Mouse (Mus musculus): ENCODE results near the gene Mob4.

Mob4 gene

DNA sequence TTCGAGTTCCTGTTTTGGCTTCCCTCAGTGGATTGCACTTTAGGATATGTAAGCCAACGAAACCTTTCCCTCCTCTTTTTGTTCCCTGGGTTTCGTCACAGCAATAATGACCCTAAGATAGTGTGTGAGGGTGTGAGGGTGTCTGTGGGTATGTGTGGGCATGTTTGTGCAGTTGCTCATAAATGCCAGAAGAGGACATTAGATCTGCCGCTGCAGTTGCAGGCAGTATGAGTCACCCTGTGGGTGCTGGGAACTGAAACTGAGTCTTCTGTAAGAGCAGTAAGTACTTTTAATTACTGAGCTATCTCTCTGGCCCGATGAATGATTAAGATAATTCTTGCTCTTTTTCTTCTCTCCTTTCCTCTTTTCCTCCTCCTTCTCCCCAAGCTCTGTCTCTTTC lies 8.0 kb upstream of the Mob4 start:
- no peak for TF ChIP-seq GATA4 (IDR thresholded peaks at IDR 0.05; ENCODE audit: insufficient replicate concordance, low read length)

DNA sequence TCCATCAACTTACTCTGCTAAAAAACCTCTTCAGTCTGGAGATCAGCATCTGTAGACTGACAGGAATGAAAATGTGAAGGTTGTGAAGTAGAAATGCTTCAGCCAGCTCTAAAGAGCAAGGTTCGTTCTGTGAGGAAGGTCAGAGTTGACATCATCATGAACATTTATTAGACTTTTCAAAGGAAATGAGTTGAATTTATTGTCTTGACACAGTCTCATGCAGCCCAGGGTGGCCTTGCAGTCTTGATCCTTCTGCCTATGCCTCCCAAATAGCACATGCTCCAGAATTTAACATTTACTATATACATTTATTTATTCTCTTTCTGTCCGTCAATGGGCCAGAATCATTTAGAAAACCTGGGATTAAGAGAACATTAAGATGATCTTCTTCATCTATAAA lies 7.5 kb upstream of the Mob4 start:
- no peak for TF ChIP-seq GATA4 (IDR thresholded peaks at IDR 0.05; ENCODE audit: insufficient replicate concordance, low read length)

GRCm38 (mm10) chr1:55129716-55130115 lies 1.3 kb upstream of the Mob4 start:
- TF ChIP-seq GATA4 (IDR thresholded peaks at IDR 0.05; ENCODE audit: insufficient replicate concordance, low read length), result no peak

GRCm38 (mm10) chr1:55130190-55130916 lies 678 bp upstream of the Mob4 start:
- TF ChIP-seq GATA4 (IDR thresholded peaks at IDR 0.05; ENCODE audit: insufficient replicate concordance, low read length), result no peak

- no peak for TF ChIP-seq GATA4 (IDR thresholded peaks at IDR 0.05; ENCODE audit: insufficient replicate concordance, low read length)
Observed at GRCm38 (mm10) chr1:55131424-55132014, 488 bp downstream of the Mob4 start.

DNA sequence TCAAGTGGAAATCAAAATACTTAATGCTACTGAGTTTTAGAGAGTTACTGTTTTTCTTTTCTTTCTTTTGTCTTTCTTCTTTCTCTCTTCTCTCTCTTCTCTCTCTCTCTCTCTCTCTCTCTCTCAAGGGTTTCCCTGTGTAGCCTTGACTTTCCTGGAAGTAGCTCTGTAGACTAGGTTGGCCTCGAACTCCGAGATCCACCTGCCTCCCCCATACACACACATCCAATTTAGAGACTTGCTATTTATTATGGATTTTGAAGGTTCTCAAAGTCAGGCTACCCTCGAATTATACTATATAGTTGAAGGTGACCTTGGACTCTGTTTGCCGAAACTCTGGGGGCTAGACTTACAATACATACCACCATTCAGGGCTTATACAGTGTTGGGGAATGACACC lies 1.3 kb downstream of the Mob4 start:
- no peak for TF ChIP-seq GATA4 (IDR thresholded peaks at IDR 0.05; ENCODE audit: insufficient replicate concordance, low read length)

- no peak for TF ChIP-seq GATA4 (IDR thresholded peaks at IDR 0.05; ENCODE audit: insufficient replicate concordance, low read length)
Observed at GRCm38 (mm10) chr1:55133173-55133572, 2.1 kb downstream of the Mob4 start.

DNA sequence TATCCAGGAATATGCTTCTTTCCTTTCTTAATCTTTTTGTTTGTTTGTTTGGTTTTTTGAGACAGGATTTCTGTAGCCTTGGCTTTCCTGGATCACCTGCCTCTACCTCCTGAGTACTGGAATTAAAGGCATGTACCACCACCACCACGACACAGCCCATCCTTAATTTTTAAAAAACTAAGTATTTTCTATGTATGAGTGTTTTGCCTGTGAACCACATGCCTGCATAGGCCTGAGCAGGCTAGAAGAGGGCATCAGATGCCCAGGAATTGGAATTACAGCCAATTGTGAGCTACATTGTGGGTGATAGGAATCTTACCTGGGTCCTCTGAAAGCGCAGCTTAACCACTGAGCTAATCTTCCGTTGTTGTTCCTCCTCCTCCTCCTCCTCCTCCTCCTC lies 3.3 kb downstream of the Mob4 start:
- TF ChIP-seq GATA4 (IDR thresholded peaks at IDR 0.05; ENCODE audit: insufficient replicate concordance, low read length), result no peak

DNA sequence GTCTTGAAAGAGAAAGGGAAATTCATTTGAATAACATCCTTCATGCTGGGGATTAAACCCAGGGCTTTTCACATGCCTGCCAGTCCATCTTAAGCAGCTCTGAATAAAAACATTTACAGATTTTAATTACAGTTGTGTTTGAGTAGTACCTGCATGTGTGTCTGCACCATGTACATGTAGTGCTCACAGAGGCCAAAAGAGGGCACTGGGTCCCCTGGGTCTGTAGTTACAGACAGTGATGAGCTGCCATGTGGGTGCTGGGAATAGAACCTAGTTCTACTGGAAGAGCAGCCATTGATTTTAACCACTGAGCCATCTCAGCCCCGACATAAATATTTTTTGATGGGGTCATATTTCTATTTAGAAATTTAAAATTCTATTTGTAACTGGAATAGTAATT lies 4.8 kb downstream of the Mob4 start:
- TF ChIP-seq GATA4 (IDR thresholded peaks at IDR 0.05; ENCODE audit: insufficient replicate concordance, low read length), result no peak

DNA sequence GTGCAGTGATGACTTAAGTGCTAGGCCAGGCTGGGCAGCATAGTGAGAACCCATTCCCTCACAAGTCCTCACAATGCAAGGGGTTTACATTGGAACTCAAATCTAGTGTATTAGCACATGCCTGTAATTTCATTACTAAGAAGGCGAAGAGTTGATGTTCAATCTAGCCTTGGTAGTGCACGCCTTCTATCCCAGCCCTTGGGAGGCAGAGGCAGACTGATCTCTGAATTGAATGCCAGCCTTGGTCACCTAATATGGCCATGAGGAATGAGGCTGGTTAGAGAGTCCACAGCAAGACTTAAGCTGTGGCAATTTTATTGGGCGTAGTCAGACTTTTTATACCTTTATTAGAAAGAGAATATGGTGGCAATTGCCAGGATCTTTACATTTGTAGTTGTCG lies 13.3 kb downstream of the Mob4 start:
- no peak for TF ChIP-seq GATA4 (IDR thresholded peaks at IDR 0.05; ENCODE audit: insufficient replicate concordance, low read length)

DNA sequence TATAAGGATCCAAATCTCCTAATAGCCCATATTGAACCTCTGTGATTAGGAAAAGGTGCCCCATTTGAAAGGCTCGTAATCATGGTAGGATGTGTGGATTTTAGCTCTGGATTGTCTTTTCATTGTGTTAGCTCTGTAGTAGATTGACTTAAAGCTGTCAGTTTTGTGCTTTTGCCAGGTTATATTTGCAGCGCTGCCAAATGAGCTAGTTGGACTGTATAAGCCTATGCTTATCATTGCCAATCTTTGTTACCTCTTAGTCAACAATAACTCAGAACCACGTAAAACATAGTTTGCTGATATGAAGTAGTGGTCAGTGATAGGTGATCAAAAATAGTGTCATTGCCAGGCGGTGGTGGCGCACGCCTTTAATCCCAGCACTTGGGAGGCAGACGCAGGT lies 14.5 kb downstream of the Mob4 start:
- TF ChIP-seq GATA4 (IDR thresholded peaks at IDR 0.05; ENCODE audit: insufficient replicate concordance, low read length), result 0 out of 2 replicates have a peak, but pooled peaks have one; percentile 23

- TF ChIP-seq GATA4 (IDR thresholded peaks at IDR 0.05; ENCODE audit: insufficient replicate concordance, low read length), result no peak
Observed at GRCm38 (mm10) chr1:55157329-55157728, 26.3 kb downstream of the Mob4 start.

- no peak for TF ChIP-seq GATA4 (IDR thresholded peaks at IDR 0.05; ENCODE audit: insufficient replicate concordance, low read length)
Observed at GRCm38 (mm10) chr1:55158211-55158610, 27.2 kb downstream of the Mob4 start.

- no peak for TF ChIP-seq GATA4 (IDR thresholded peaks at IDR 0.05; ENCODE audit: insufficient replicate concordance, low read length)
Observed at GRCm38 (mm10) chr1:55158821-55159220, 27.8 kb downstream of the Mob4 start.

GRCm38 (mm10) chr1:55160218-55160617 lies 29.2 kb downstream of the Mob4 start:
- no peak for TF ChIP-seq GATA4 (IDR thresholded peaks at IDR 0.05; ENCODE audit: insufficient replicate concordance, low read length)

GRCm38 (mm10) chr1:55160831-55161638 lies 30.0 kb downstream of the Mob4 start:
- TF ChIP-seq GATA4 (IDR thresholded peaks at IDR 0.05; ENCODE audit: insufficient replicate concordance, low read length), result no peak

Measured in liver, adult (tissue).